Mouse (Mus musculus): ENCODE measurements at regions not wholly inside any gene's neighbourhood (a gene's known extent, or its start where the extent isn't known, plus 50 kb on each side); places are given as distances from the start of the nearest gene placed in this dataset.

GRCm38 (mm10) chr12:95850144-95850803 lies 158.2 kb downstream of the Flrt2 start:
- DNase-seq (ENCODE audit: low spot score) (peak; percentile 56), ATAC-seq (ENCODE audit: insufficient number of reproducible peaks, low FRiP score, low TSS enrichment, low read depth) (peak; percentile 74)
- Histone ChIP-seq H3K27me3 (ENCODE audit: control insufficient read depth, insufficient read depth, low read length) (no peaks in the 10 kb centered on the region), H3K9ac (ENCODE audit: low read length) (no peak overlapping the region), H3K36me3 (ENCODE audit: control insufficient read depth, insufficient read depth, low read length) (no peaks in the 10 kb centered on the region), H3K4me3 (ENCODE audit: low read depth, low read length) (no peak overlapping the region), H3K9me3 (ENCODE audit: control insufficient read depth, low read length) (no peaks in the 10 kb centered on the region), H3K4me1 (ENCODE audit: control insufficient read depth, insufficient read depth, low read length) (peaks cover 5% of the 10 kb centered on the region; the same call in 1 of the 2 replicates), H3K27ac (replicated peaks; ENCODE audit: low read depth, low read length) (no peak overlapping the region), H3K4me2 (ENCODE audit: low read depth, severe bottlenecking) (no peak overlapping the region)
- 21% methylated on average over 8 of the region's 8 CpGs for whole genome bisulfite sequencing

- no peaks in the 10 kb centered on the region for H3K9me3 ChIP-seq (ENCODE audit: control insufficient read depth, low read length)
- H3K4me1 ChIP-seq (ENCODE audit: control insufficient read depth, insufficient read depth, low read length) = no peaks in the 10 kb centered on the region
- H3K27ac ChIP-seq (replicated peaks; ENCODE audit: low read depth, low read length) = no peak overlapping the region
- H3K27me3 ChIP-seq (ENCODE audit: control insufficient read depth, insufficient read depth, low read length) = no peaks in the 10 kb centered on the region
- no peak overlapping the region for H3K4me2 ChIP-seq (ENCODE audit: low read depth, severe bottlenecking)
- H3K4me3 ChIP-seq (ENCODE audit: low read depth, low read length) = no peak overlapping the region
- DNase-seq (ENCODE audit: low spot score) (no peak), ATAC-seq (ENCODE audit: insufficient number of reproducible peaks, low FRiP score, low TSS enrichment, low read depth) (no peak)
- WGBS = 84% methylated on average over 1 of the region's 1 CpGs
- H3K36me3 ChIP-seq (ENCODE audit: control insufficient read depth, insufficient read depth, low read length) = no peaks in the 10 kb centered on the region
- H3K9ac ChIP-seq (ENCODE audit: low read length) = no peak overlapping the region
Observed at GRCm38 (mm10) chr12:95877661-95878060, 185.6 kb downstream of the Flrt2 start.

Measured in limb, embryonic 11.5 days (tissue).